Mouse (Mus musculus): ENCODE data around the gene Ecm2. TPM values are rescaled to one million over a fixed set of nuclear protein-coding genes. Genes with fewer than 3 reads are reported as not detected.

Gene Ecm2
- polyA plus RNA-seq, 1 experiment = 0.19 TPM

- Histone ChIP-seq H3K27ac (ENCODE audit: insufficient read depth, low read depth, low read length) (no peak overlapping the region), H3K27me3 (ENCODE audit: control insufficient read depth, insufficient read depth, low read length) (no peaks in the 10 kb centered on the region), H3K36me3 (ENCODE audit: control insufficient read depth, insufficient read depth, low read length) (no peaks in the 10 kb centered on the region), H3K4me3 (ENCODE audit: low read depth, low read length) (no peak overlapping the region), H3K4me1 (ENCODE audit: control insufficient read depth, insufficient read depth, insufficient read length, low read length) (no peaks in the 10 kb centered on the region)
- TF ChIP-seq POLR2A (IDR thresholded peaks at IDR 0.05; ENCODE audit: low read depth, low read length) (no peak), CTCF (IDR thresholded peaks at IDR 0.05; ENCODE audit: extremely low read depth, insufficient read length, insufficient replicate concordance, low read depth, low read length) (no peak)
- 77% methylated on average over 3 of the region's 3 CpGs for WGBS
These were observed 2.6 kb downstream of the Ecm2 start for GRCm38 (mm10) chr13:49507176-49507575.

GRCm38 (mm10) chr13:49518761-49519160, 14.2 kb downstream of the Ecm2 start:
- Histone ChIP-seq H3K4me1 (ENCODE audit: control insufficient read depth, insufficient read depth, insufficient read length, low read length) (no peaks in the 10 kb centered on the region), H3K4me3 (ENCODE audit: low read depth, low read length) (no peak overlapping the region), H3K27ac (ENCODE audit: insufficient read depth, low read depth, low read length) (no peak overlapping the region), H3K27me3 (ENCODE audit: control insufficient read depth, insufficient read depth, low read length) (no peaks in the 10 kb centered on the region), H3K36me3 (ENCODE audit: control insufficient read depth, insufficient read depth, low read length) (no peaks in the 10 kb centered on the region)
- WGBS = 45% methylated on average over 2 of the region's 2 CpGs
- TF ChIP-seq POLR2A (IDR thresholded peaks at IDR 0.05; ENCODE audit: low read depth, low read length) (no peak), CTCF (IDR thresholded peaks at IDR 0.05; ENCODE audit: extremely low read depth, insufficient read length, insufficient replicate concordance, low read depth, low read length) (no peak)

- H3K27ac ChIP-seq (ENCODE audit: insufficient read depth, low read depth, low read length) = no peak overlapping the region
- no peaks in the 10 kb centered on the region for H3K36me3 ChIP-seq (ENCODE audit: control insufficient read depth, insufficient read depth, low read length)
- H3K27me3 ChIP-seq (ENCODE audit: control insufficient read depth, insufficient read depth, low read length) = no peaks in the 10 kb centered on the region
- 82% methylated on average over 2 of the region's 2 CpGs for WGBS
- H3K4me3 ChIP-seq (ENCODE audit: low read depth, low read length) = no peak overlapping the region
- no peaks in the 10 kb centered on the region for H3K4me1 ChIP-seq (ENCODE audit: control insufficient read depth, insufficient read depth, insufficient read length, low read length)
- TF ChIP-seq CTCF (IDR thresholded peaks at IDR 0.05; ENCODE audit: extremely low read depth, insufficient read length, insufficient replicate concordance, low read depth, low read length) (no peak), POLR2A (IDR thresholded peaks at IDR 0.05; ENCODE audit: low read depth, low read length) (no peak)
These were observed 21.6 kb downstream of the Ecm2 start for GRCm38 (mm10) chr13:49526235-49526634.

GRCm38 (mm10) chr13:49530636-49531035, 26.0 kb downstream of the Ecm2 start:
- H3K36me3 ChIP-seq (ENCODE audit: control insufficient read depth, insufficient read depth, low read length) = no peaks in the 10 kb centered on the region

GRCm38 (mm10) chr13:49536946-49537345, 32.3 kb downstream of the Ecm2 start:
- no peaks in the 10 kb centered on the region for H3K36me3 ChIP-seq (ENCODE audit: control insufficient read depth, insufficient read depth, low read length)
- no peaks in the 10 kb centered on the region for H3K27me3 ChIP-seq (ENCODE audit: control insufficient read depth, insufficient read depth, low read length)
- TF ChIP-seq CTCF (IDR thresholded peaks at IDR 0.05; ENCODE audit: extremely low read depth, insufficient read length, insufficient replicate concordance, low read depth, low read length) = no peak
- TF ChIP-seq POLR2A (IDR thresholded peaks at IDR 0.05; ENCODE audit: low read depth, low read length) = no peak
- H3K4me3 ChIP-seq (ENCODE audit: low read depth, low read length) = no peak overlapping the region
- H3K4me1 ChIP-seq (ENCODE audit: control insufficient read depth, insufficient read depth, insufficient read length, low read length) = no peaks in the 10 kb centered on the region
- no peak overlapping the region for H3K27ac ChIP-seq (ENCODE audit: insufficient read depth, low read depth, low read length)
- 89% methylated on average over 1 of the region's 1 CpGs for WGBS

More at GRCm38 (mm10) chr13:49530636-49531035, 26.0 kb downstream of the Ecm2 start:
- no peak overlapping the region for H3K4me3 ChIP-seq (ENCODE audit: low read depth, low read length)
- TF ChIP-seq POLR2A (IDR thresholded peaks at IDR 0.05; ENCODE audit: low read depth, low read length) = no peak
- no peaks in the 10 kb centered on the region for H3K4me1 ChIP-seq (ENCODE audit: control insufficient read depth, insufficient read depth, insufficient read length, low read length)
- H3K27ac ChIP-seq (ENCODE audit: insufficient read depth, low read depth, low read length) = no peak overlapping the region
- 80% methylated on average over 4 of the region's 4 CpGs for WGBS
- no peaks in the 10 kb centered on the region for H3K27me3 ChIP-seq (ENCODE audit: control insufficient read depth, insufficient read depth, low read length)

GRCm38 (mm10) chr13:49538693-49539092, 34.1 kb downstream of the Ecm2 start:
- WGBS = 76% methylated on average over 1 of the region's 1 CpGs
- TF ChIP-seq CTCF (IDR thresholded peaks at IDR 0.05; ENCODE audit: extremely low read depth, insufficient read length, insufficient replicate concordance, low read depth, low read length) = no peak
- TF ChIP-seq POLR2A (IDR thresholded peaks at IDR 0.05; ENCODE audit: low read depth, low read length) = no peak
- Histone ChIP-seq H3K27ac (ENCODE audit: insufficient read depth, low read depth, low read length) (no peak overlapping the region), H3K4me1 (ENCODE audit: control insufficient read depth, insufficient read depth, insufficient read length, low read length) (no peaks in the 10 kb centered on the region), H3K27me3 (ENCODE audit: control insufficient read depth, insufficient read depth, low read length) (no peaks in the 10 kb centered on the region), H3K36me3 (ENCODE audit: control insufficient read depth, insufficient read depth, low read length) (no peaks in the 10 kb centered on the region), H3K4me3 (ENCODE audit: low read depth, low read length) (no peak overlapping the region)

GRCm38 (mm10) chr13:49544279-49544678, 39.7 kb downstream of the Ecm2 start, which contains the start of gene Aspn:
TSS of gene Aspn (plus strand) at chr13:49544443.
- Histone ChIP-seq H3K36me3 (ENCODE audit: control insufficient read depth, insufficient read depth, low read length) (no peaks in the 10 kb centered on the region), H3K4me3 (ENCODE audit: low read depth, low read length) (no peak within 1 kb of the TSS), H3K27me3 (ENCODE audit: control insufficient read depth, insufficient read depth, low read length) (no peaks in the 10 kb centered on the region), H3K27ac (ENCODE audit: insufficient read depth, low read depth, low read length) (no peak within 1 kb of the TSS), H3K4me1 (ENCODE audit: control insufficient read depth, insufficient read depth, insufficient read length, low read length) (no peaks in the 10 kb centered on the region)
- TF ChIP-seq CTCF (IDR thresholded peaks at IDR 0.05; ENCODE audit: extremely low read depth, insufficient read length, insufficient replicate concordance, low read depth, low read length) (no peak), POLR2A (IDR thresholded peaks at IDR 0.05; ENCODE audit: low read depth, low read length) (no peak)
- WGBS = 70% methylated on average over 3 of the region's 3 CpGs

- TF ChIP-seq CTCF (IDR thresholded peaks at IDR 0.05; ENCODE audit: extremely low read depth, insufficient read length, insufficient replicate concordance, low read depth, low read length) = no peak
- TF ChIP-seq POLR2A (IDR thresholded peaks at IDR 0.05; ENCODE audit: low read depth, low read length) = no peak
- H3K36me3 ChIP-seq (ENCODE audit: control insufficient read depth, insufficient read depth, low read length) = no peaks in the 10 kb centered on the region
- H3K27ac ChIP-seq (ENCODE audit: insufficient read depth, low read depth, low read length) = peak overlapping the region; percentile 28; the same call in 1 of the 2 replicates
- H3K4me1 ChIP-seq (ENCODE audit: control insufficient read depth, insufficient read depth, insufficient read length, low read length) = no peaks in the 10 kb centered on the region
- no peaks in the 10 kb centered on the region for H3K27me3 ChIP-seq (ENCODE audit: control insufficient read depth, insufficient read depth, low read length)
- no peak overlapping the region for H3K4me3 ChIP-seq (ENCODE audit: low read depth, low read length)
- 61% methylated on average over 3 of the region's 3 CpGs for WGBS
These were observed 41.0 kb downstream of the Ecm2 start for GRCm38 (mm10) chr13:49545646-49546045.

Measured in small intestine, adult 2 months (tissue).